17 mouse cellular contexts compared by ENCODE assay signal in genomic region chr10:45151137-45151536, GRCm38 (mm10). TPM values are rescaled to one million over a fixed set of nuclear protein-coding genes. Genes with fewer than 3 reads are reported as not detected.
DNase-seq lines count a peak whose midpoint lies in the region; ATAC-seq and TF ChIP-seq lines count a peak whose summit lies in the region.
"Had no signal": no experiment of that assay in that cellular context is flagged by ENCODE, and none has a peak within 500 bp of the region (broad histone marks: within the 10 kb centered on the region; RNA-seq: fewer than 3 reads in every experiment).

No protein-coding gene starts in this region.

- TF ChIP-seq POLR2A in brain, embryonic 14.5 days (IDR thresholded peaks at IDR 0.05; ENCODE audit: borderline replicate concordance, extremely low read depth, insufficient read depth, insufficient read length, poor library complexity, severe bottlenecking), result no peak

- H3K4me1 ChIP-seq in hindbrain, embryonic 11.5 days (replicated peaks; ENCODE audit: control insufficient read depth, insufficient read depth, low read length), result peaks cover 2% of the 10 kb centered on the region; the same call in 1 of the 2 replicates
- peaks cover 29% of the 10 kb centered on the region for H3K4me1 ChIP-seq in hindbrain, embryonic 13.5 days (replicated peaks)
- H3K4me1 ChIP-seq in hindbrain, embryonic 16.5 days (ENCODE audit: control insufficient read depth, insufficient read depth, low read depth, low read length), result peaks cover 11% of the 10 kb centered on the region; the same call in 1 of the 2 replicates
- H3K4me1 ChIP-seq in neural tube, embryonic 14.5 days (ENCODE audit: control insufficient read depth, insufficient read depth, low read length), result peaks cover 6% of the 10 kb centered on the region; the same call in 1 of the 2 replicates

- 49% methylated on average over 5 of the region's 5 CpGs for WGBS in hindbrain, embryonic 11.5 days
- 49% methylated on average over 5 of the region's 5 CpGs for WGBS in hindbrain, embryonic 13.5 days
- 48% methylated on average over 5 of the region's 5 CpGs for WGBS in hindbrain, embryonic 16.5 days
- WGBS in neural tube, embryonic 14.5 days, result 54% methylated on average over 5 of the region's 5 CpGs

- H3K9ac ChIP-seq in hindbrain, embryonic 11.5 days (ENCODE audit: low read depth, low read length), result no peak overlapping the region
- H3K9ac ChIP-seq in hindbrain, embryonic 13.5 days, result no peak overlapping the region
- no peak overlapping the region for H3K9ac ChIP-seq in hindbrain, embryonic 16.5 days (ENCODE audit: low read depth, low read length)
- H3K9ac ChIP-seq in neural tube, embryonic 14.5 days (replicated peaks; ENCODE audit: low read depth, low read length), result no peak overlapping the region
- H3K9ac ChIP-seq: limb, embryonic 13.5 days had no signal

- no peak overlapping the region for H3K27ac ChIP-seq in hindbrain, embryonic 11.5 days (ENCODE audit: low read depth, low read length)
- no peak overlapping the region; the same call in 1 of the 2 replicates for H3K27ac ChIP-seq in hindbrain, embryonic 13.5 days
- 0 out of 2 replicates have a peak overlapping the region, but pooled peaks have one; percentile 5 for H3K27ac ChIP-seq in hindbrain, embryonic 16.5 days (ENCODE audit: low read depth, low read length)
- H3K27ac ChIP-seq in neural tube, embryonic 14.5 days (ENCODE audit: low read depth, low read length), result no peak overlapping the region
- H3K27ac ChIP-seq: heart, embryonic 10.5 days; limb, embryonic 13.5 days had no signal

- no peak overlapping the region for H3K4me3 ChIP-seq in hindbrain, embryonic 11.5 days (ENCODE audit: low read depth, low read length)
- no peak overlapping the region for H3K4me3 ChIP-seq in hindbrain, embryonic 13.5 days
- no peak overlapping the region for H3K4me3 ChIP-seq in hindbrain, embryonic 16.5 days (ENCODE audit: low read length)
- H3K4me3 ChIP-seq in neural tube, embryonic 14.5 days (ENCODE audit: low read depth, low read length), result no peak overlapping the region
- H3K4me3 ChIP-seq: heart, embryonic 10.5 days; limb, embryonic 13.5 days had no signal

- no peaks in the 10 kb centered on the region for H3K9me3 ChIP-seq in hindbrain, embryonic 11.5 days (ENCODE audit: control insufficient read depth, low read length)
- H3K9me3 ChIP-seq in hindbrain, embryonic 13.5 days, result no peaks in the 10 kb centered on the region
- no peaks in the 10 kb centered on the region for H3K9me3 ChIP-seq in hindbrain, embryonic 16.5 days (ENCODE audit: control insufficient read depth, low read length)
- no peaks in the 10 kb centered on the region for H3K9me3 ChIP-seq in neural tube, embryonic 14.5 days (ENCODE audit: control insufficient read depth, low read length)
- H3K9me3 ChIP-seq: heart, embryonic 10.5 days; limb, embryonic 13.5 days had no signal

- no peaks in the 10 kb centered on the region for H3K27me3 ChIP-seq in hindbrain, embryonic 11.5 days (ENCODE audit: control insufficient read depth, insufficient read depth, low read length)
- H3K27me3 ChIP-seq in hindbrain, embryonic 13.5 days, result no peaks in the 10 kb centered on the region
- no peaks in the 10 kb centered on the region for H3K27me3 ChIP-seq in hindbrain, embryonic 16.5 days (replicated peaks; ENCODE audit: control insufficient read depth, insufficient read depth, low read length)
- no peaks in the 10 kb centered on the region for H3K27me3 ChIP-seq in neural tube, embryonic 14.5 days (ENCODE audit: control insufficient read depth, insufficient read depth, low read length)
- H3K27me3 ChIP-seq: limb, embryonic 13.5 days had no signal

- peak; percentile 57; the same call in 1 of the 2 replicates for ATAC-seq in hindbrain, embryonic 11.5 days (ENCODE audit: low FRiP score)
- no peak for ATAC-seq in hindbrain, embryonic 13.5 days (ENCODE audit: low FRiP score)
- ATAC-seq in hindbrain, embryonic 16.5 days, result no peak
- ATAC-seq in neural tube, embryonic 14.5 days (ENCODE audit: low read depth), result peak; percentile 7; the same call in 1 of the 2 replicates

- no peak overlapping the region for H3K4me2 ChIP-seq in hindbrain, embryonic 11.5 days (replicated peaks; ENCODE audit: low read depth, low read length)
- no peak overlapping the region for H3K4me2 ChIP-seq in hindbrain, embryonic 13.5 days
- H3K4me2 ChIP-seq in hindbrain, embryonic 16.5 days (ENCODE audit: low read length), result no peak overlapping the region
- H3K4me2 ChIP-seq in neural tube, embryonic 14.5 days (ENCODE audit: low read depth, low read length), result no peak overlapping the region
- H3K4me2 ChIP-seq: limb, embryonic 13.5 days had no signal

- TF ChIP-seq CTCF in brain, embryonic 14.5 days (IDR thresholded peaks at IDR 0.05; ENCODE audit: borderline replicate concordance, extremely low read depth, insufficient read depth, insufficient read length), result no peak

- DNase-seq in hindbrain, embryonic 11.5 days (ENCODE audit: low spot score), result peak; percentile 49
- peak; percentile 70 for DNase-seq in brain, embryonic 14.5 days (ENCODE audit: low read depth)
- DNase-seq in adipocyte (ENCODE audit: low spot score), result no peak
- no peak for DNase-seq in testis, postnatal 10 days (ENCODE audit: low spot score)
- DNase-seq in kidney, postnatal 10 days, result no peak
- DNase-seq: adrenal gland, adult 8-10 months; cerebellum, postnatal 25 days; heart, postnatal 4 days; kidney, adult 9 months; lung, adult 18-20 months; right cerebral cortex, postnatal 25 days; thymus, postnatal 14 days had no signal

- H3K36me3 ChIP-seq in hindbrain, embryonic 11.5 days (ENCODE audit: control insufficient read depth, insufficient read depth, low read length), result peaks cover 9% of the 10 kb centered on the region; the same call in 1 of the 2 replicates
- H3K36me3 ChIP-seq in hindbrain, embryonic 13.5 days, result peaks cover 58% of the 10 kb centered on the region
- peaks cover 17% of the 10 kb centered on the region for H3K36me3 ChIP-seq in hindbrain, embryonic 16.5 days (ENCODE audit: control insufficient read depth, insufficient read depth, low read length)
- H3K36me3 ChIP-seq in neural tube, embryonic 14.5 days (ENCODE audit: control insufficient read depth, insufficient read depth, low read length), result peaks cover 22% of the 10 kb centered on the region

RNA-seq across cellular contexts. Expression of gene Popdc3, which starts 26.8 kb away (rescaled TPM):
- 0.32 and 0.33 TPM in 2 replicates for polyA plus RNA-seq in hindbrain, embryonic 11.5 days (2014; fragmentation: Nextera tagmentation; extraction: Ambion mirVana)
- polyA plus RNA-seq in hindbrain, embryonic 13.5 days (2015; fragmentation: Nextera tagmentation; extraction: Ambion mirVana), result 1.8 and 2.4 TPM in 2 replicates
- 0.53 and 0.83 TPM in 2 replicates for polyA plus RNA-seq in brain, embryonic 14.5 days (2012; rRNA removed)
- polyA plus RNA-seq in hindbrain, embryonic 16.5 days (2015; fragmentation: Nextera tagmentation; extraction: Ambion mirVana), result 2.7 and 2.8 TPM in 2 replicates
- 1.9 and 4.3 TPM in 2 replicates for polyA plus RNA-seq in neural tube, embryonic 14.5 days (2014; fragmentation: Nextera tagmentation; extraction: Ambion mirVana)

Comparison
In these comparisons a context has a peak if more than half of its experiments do, and no peak if none do; other contexts are left out.
1. ATAC-seq: peak in hindbrain, embryonic 11.5 days (single experiment) and neural tube, embryonic 14.5 days (single experiment); none in hindbrain, embryonic 13.5 days (single experiment) and hindbrain, embryonic 16.5 days (single experiment).
2. DNase-seq: peak in hindbrain, embryonic 11.5 days (single experiment) and brain, embryonic 14.5 days (single experiment); none in adipocyte (single experiment), testis, postnatal 10 days (single experiment) and kidney, postnatal 10 days (single experiment).